Mouse (Mus musculus) liver, embryonic 11.5 days (tissue): ENCODE measurements around the gene Lpp. TPM values are rescaled to one million over a fixed set of nuclear protein-coding genes. Genes with fewer than 3 reads are reported as not detected.

Source experiments
- ATAC-seq: fragments of 200-750 bp; cut with Nextera tagmentation; replicated peaks from 2 replicates; pipeline ENCODE4 v1.8.0; 2017; ENCODE audit warnings: moderate number of reproducible peaks, mild to moderate bottlenecking, moderate TSS enrichment, moderate library complexity; ENCODE audit not compliant: low FRiP score
- DNase-seq: peaks from one replicate; pipeline ENCODE4 v3.0.0-alpha.2; 2017; ENCODE audit warnings: low spot score
- H3K27ac ChIP-seq: fragments of 300-500 bp; sonication (generic); 2 replicates; pipeline ENCODE4 v1.5.1; 2014; ENCODE audit warnings: mild to moderate bottlenecking, low read depth, low read length, control low read depth
- H3K27me3 ChIP-seq: fragments of 300-500 bp; sonication (generic); replicated peaks from 2 replicates; pipeline ENCODE4 v1.6.1; 2014; ENCODE audit warnings: low read length, mixed read lengths; ENCODE audit not compliant: control insufficient read depth, insufficient read depth
- H3K36me3 ChIP-seq: fragments of 300-500 bp; sonication (generic); 2 replicates; pipeline ENCODE4 v1.6.1; 2014; ENCODE audit warnings: mild to moderate bottlenecking, low read length, moderate library complexity, mixed read lengths; ENCODE audit not compliant: control insufficient read depth, insufficient read depth
- H3K4me1 ChIP-seq: fragments of 300-500 bp; sonication (generic); replicated peaks from 2 replicates; pipeline ENCODE4 v1.6.1; 2014; ENCODE audit warnings: low read length, mixed read lengths; ENCODE audit not compliant: control insufficient read depth, insufficient read depth
- H3K4me2 ChIP-seq: fragments of 300-500 bp; sonication (generic); 2 replicates; pipeline ENCODE4 v1.6.1; 2014; ENCODE audit warnings: mild to moderate bottlenecking, control low read depth, moderate library complexity
- H3K4me3 ChIP-seq: fragments of 300-500 bp; sonication (generic); 2 replicates; pipeline ENCODE4 v1.5.1; 2014; ENCODE audit warnings: low read depth, low read length, control low read depth
- H3K9ac ChIP-seq: fragments of 300-500 bp; sonication (generic); 2 replicates; pipeline ENCODE4 v1.6.1; 2014; ENCODE audit warnings: low read depth, low read length, control low read depth
- H3K9me3 ChIP-seq: fragments of 300-500 bp; sonication (generic); 2 replicates; pipeline ENCODE4 v1.6.1; 2016; ENCODE audit warnings: low read length, inconsistent platforms, mixed read lengths; ENCODE audit not compliant: control insufficient read depth
- WGBS: fragments of 180-500 bp; shearing (Covaris S2); extraction: QIAGEN DNeasy Blood & Tissue Kit; methylation state at CpG from one replicate; pipeline ENCODE4 v1.1.7; 2014; 5-methylcytosine and 5-hydroxymethylcytosine counted together
- polyA plus RNA-seq: library from polyadenylated mRNA; unstranded; fragments of >200 nt; fragmentation: Nextera tagmentation; extraction: Ambion mirVana; gene quantifications from 2 replicates; pipeline ENCODE4 v1.2.1, GENCODE M21; 2014

Lpp gene
- polyA plus RNA-seq, 1 experiment from 2014 or later, result 21.2 TPM

GRCm38 (mm10) chr16:24471029-24471428, 77.7 kb downstream of the Lpp start:
- WGBS, result 80% methylated on average over 4 of the region's 4 CpGs
- H3K27me3 ChIP-seq, result no peaks in the 10 kb centered on the region
- no peak overlapping the region for H3K27ac ChIP-seq
- no peaks in the 10 kb centered on the region for H3K9me3 ChIP-seq
- no peak overlapping the region for H3K9ac ChIP-seq
- no peaks in the 10 kb centered on the region; the same call in 1 of the 2 replicates for H3K36me3 ChIP-seq
- ATAC-seq (no peak), DNase-seq (no peak)
- no peak overlapping the region for H3K4me3 ChIP-seq
- H3K4me2 ChIP-seq, result no peak overlapping the region
- H3K4me1 ChIP-seq, result peaks cover 9% of the 10 kb centered on the region; the same call in 1 of the 2 replicates

DNA sequence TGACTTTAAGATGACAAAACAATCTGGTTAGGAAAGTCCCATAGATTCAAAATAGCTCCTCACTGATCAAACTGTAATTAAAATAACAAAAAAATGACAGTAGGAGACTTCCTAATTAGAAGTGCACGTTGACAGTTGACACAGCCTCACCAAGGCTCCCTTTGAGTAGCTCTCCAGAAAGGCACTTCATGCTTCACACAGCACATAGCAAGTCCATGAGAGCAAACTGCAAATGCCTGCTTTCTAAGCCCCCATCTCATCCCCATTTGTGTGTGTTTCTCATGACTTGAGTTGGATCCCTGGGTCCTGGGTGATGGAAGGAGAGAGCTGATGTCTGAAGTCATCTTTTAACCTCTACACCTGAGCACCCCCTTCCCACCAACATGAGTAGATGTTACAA, 78.5 kb downstream of the Lpp start:
- no peak for ATAC-seq
- no peak overlapping the region for H3K9ac ChIP-seq
- H3K27me3 ChIP-seq, result no peaks in the 10 kb centered on the region
- no peak overlapping the region for H3K27ac ChIP-seq
- no peak overlapping the region for H3K4me3 ChIP-seq
- H3K4me1 ChIP-seq, result peaks cover 9% of the 10 kb centered on the region; the same call in 1 of the 2 replicates
- WGBS, result 79% methylated on average over 1 of the region's 1 CpGs
- no peaks in the 10 kb centered on the region; the same call in 1 of the 2 replicates for H3K36me3 ChIP-seq
- no peaks in the 10 kb centered on the region for H3K9me3 ChIP-seq
- H3K4me2 ChIP-seq, result no peak overlapping the region
- no peak for DNase-seq

- ATAC-seq (no peak), DNase-seq (no peak)
- 69% methylated on average over 3 of the region's 3 CpGs for WGBS
These were observed 80.7 kb downstream of the Lpp start for GRCm38 (mm10) chr16:24473966-24474365.

GRCm38 (mm10) chr16:24474781-24475180, 81.5 kb downstream of the Lpp start:
- H3K9me3 ChIP-seq, result no peaks in the 10 kb centered on the region
- no peak for ATAC-seq
- 45% methylated on average over 6 of the region's 6 CpGs for WGBS
- no peaks in the 10 kb centered on the region for H3K36me3 ChIP-seq
- no peak overlapping the region for H3K4me3 ChIP-seq
- no peak overlapping the region for H3K4me2 ChIP-seq
- peaks cover 8% of the 10 kb centered on the region; the same call in 1 of the 2 replicates for H3K4me1 ChIP-seq
- H3K27ac ChIP-seq, result no peak overlapping the region
- H3K27me3 ChIP-seq, result no peaks in the 10 kb centered on the region
- H3K9ac ChIP-seq, result no peak overlapping the region
- no peak for DNase-seq

More at GRCm38 (mm10) chr16:24473966-24474365, 80.7 kb downstream of the Lpp start:
- no peaks in the 10 kb centered on the region for H3K27me3 ChIP-seq
- no peak overlapping the region for H3K27ac ChIP-seq
- no peak overlapping the region for H3K4me3 ChIP-seq
- H3K4me2 ChIP-seq, result no peak overlapping the region
- H3K4me1 ChIP-seq, result peaks cover 9% of the 10 kb centered on the region; the same call in 1 of the 2 replicates
- H3K9me3 ChIP-seq, result no peaks in the 10 kb centered on the region
- H3K36me3 ChIP-seq, result no peaks in the 10 kb centered on the region
- H3K9ac ChIP-seq, result no peak overlapping the region

- H3K27ac ChIP-seq, result no peak overlapping the region
These were observed 82.1 kb downstream of the Lpp start for GRCm38 (mm10) chr16:24475305-24475947.

DNA sequence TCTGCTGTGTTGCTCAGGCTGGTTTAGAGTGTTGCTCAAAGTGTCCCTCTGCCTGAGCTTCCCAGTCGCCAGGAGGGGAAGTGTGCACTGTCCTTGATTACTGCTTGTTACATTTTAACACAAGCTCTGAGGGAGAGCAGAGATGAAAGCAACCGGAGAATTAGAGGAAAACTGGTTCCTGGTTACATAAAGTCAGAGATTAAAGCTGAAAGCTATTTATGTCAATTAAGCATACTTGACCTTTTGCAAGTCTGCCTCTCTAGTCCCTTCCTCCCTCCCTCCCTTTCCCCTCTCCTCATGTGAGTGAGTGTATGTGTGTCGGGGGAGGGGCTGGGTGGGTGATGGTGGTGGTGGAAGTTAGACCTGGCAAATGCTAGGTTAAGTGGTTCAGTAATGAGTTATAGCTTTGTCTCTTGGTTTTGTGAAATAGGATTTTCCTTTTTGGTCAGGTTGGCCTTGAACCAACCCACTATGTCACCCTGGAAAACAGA, 83.6 kb downstream of the Lpp start:
- no peaks in the 10 kb centered on the region for H3K27me3 ChIP-seq
- peaks cover 5% of the 10 kb centered on the region; the same call in 1 of the 2 replicates for H3K4me1 ChIP-seq
- no peak for DNase-seq
- no peak for ATAC-seq
- 25% methylated on average over 3 of the region's 3 CpGs for WGBS
- no peaks in the 10 kb centered on the region for H3K36me3 ChIP-seq
- no peak overlapping the region for H3K27ac ChIP-seq
- no peak overlapping the region for H3K4me3 ChIP-seq
- H3K9ac ChIP-seq, result no peak overlapping the region
- H3K4me2 ChIP-seq, result no peak overlapping the region
- H3K9me3 ChIP-seq, result no peaks in the 10 kb centered on the region

More at GRCm38 (mm10) chr16:24475305-24475947, 82.1 kb downstream of the Lpp start:
- Histone ChIP-seq H3K4me3 (no peak overlapping the region), H3K4me1 (peaks cover 5% of the 10 kb centered on the region; the same call in 1 of the 2 replicates), H3K9ac (no peak overlapping the region), H3K9me3 (no peaks in the 10 kb centered on the region), H3K27me3 (no peaks in the 10 kb centered on the region), H3K36me3 (no peaks in the 10 kb centered on the region), H3K4me2 (no peak overlapping the region)
- ATAC-seq (no peak), DNase-seq (no peak)
- 67% methylated on average over 8 of the region's 8 CpGs for WGBS

GRCm38 (mm10) chr16:24478006-24478405, 84.7 kb downstream of the Lpp start:
- no peak overlapping the region for H3K4me3 ChIP-seq
- H3K4me2 ChIP-seq, result no peak overlapping the region
- H3K27me3 ChIP-seq, result no peaks in the 10 kb centered on the region
- 70% methylated on average over 1 of the region's 1 CpGs for WGBS
- ATAC-seq, result no peak
- no peak overlapping the region for H3K9ac ChIP-seq
- DNase-seq, result no peak
- no peaks in the 10 kb centered on the region for H3K36me3 ChIP-seq
- H3K27ac ChIP-seq, result no peak overlapping the region
- H3K9me3 ChIP-seq, result no peaks in the 10 kb centered on the region
- H3K4me1 ChIP-seq, result peaks cover 5% of the 10 kb centered on the region; the same call in 1 of the 2 replicates

DNA sequence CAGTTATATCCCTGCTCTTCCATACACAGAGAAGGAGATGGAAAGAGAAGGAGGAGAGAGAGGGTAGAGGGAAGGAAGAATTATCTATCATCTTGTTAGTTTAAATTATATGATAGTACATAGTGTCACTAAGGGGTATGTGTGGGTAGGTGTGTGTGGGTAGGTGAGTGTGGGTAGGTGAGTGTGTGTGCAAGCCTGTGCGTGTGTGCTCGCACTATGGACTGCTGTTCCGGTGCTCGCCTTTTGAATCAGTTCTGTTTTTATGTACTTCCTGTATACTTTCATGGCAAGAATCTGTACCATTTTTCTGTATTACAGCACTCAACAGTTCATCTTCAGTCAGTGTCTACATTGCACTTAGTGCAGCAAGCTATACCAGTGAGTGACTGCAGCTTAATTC, 85.5 kb downstream of the Lpp start:
- Histone ChIP-seq H3K4me3 (no peak overlapping the region), H3K36me3 (no peaks in the 10 kb centered on the region), H3K4me2 (no peak overlapping the region), H3K9me3 (no peaks in the 10 kb centered on the region), H3K4me1 (peaks cover 5% of the 10 kb centered on the region; the same call in 1 of the 2 replicates), H3K27me3 (no peaks in the 10 kb centered on the region), H3K27ac (no peak overlapping the region), H3K9ac (no peak overlapping the region)
- DNase-seq (no peak), ATAC-seq (no peak)
- WGBS, result 83% methylated on average over 4 of the region's 4 CpGs

- Histone ChIP-seq H3K9ac (no peak overlapping the region), H3K36me3 (no peaks in the 10 kb centered on the region), H3K27ac (no peak overlapping the region), H3K4me3 (no peak overlapping the region), H3K27me3 (no peaks in the 10 kb centered on the region), H3K4me2 (no peak overlapping the region), H3K4me1 (no peaks in the 10 kb centered on the region), H3K9me3 (no peaks in the 10 kb centered on the region)
- DNase-seq (no peak), ATAC-seq (no peak)
- WGBS, result 87% methylated on average over 6 of the region's 6 CpGs
These were observed 89.3 kb downstream of the Lpp start for GRCm38 (mm10) chr16:24482648-24483047.
